Mouse (Mus musculus) heart, adult 2 months (tissue): ENCODE data around the gene Gnb5.

Experiments used
- CTCF ChIP-seq: fragments of 200-600 bp; IDR thresholded peaks from 2 replicates; pipeline ENCODE4 v1.8.1; 2022; ENCODE audit warnings: antibody characterized with exemption, mild to moderate bottlenecking, moderate library complexity
- EP300 ChIP-seq: fragments of 200-500 bp; IDR thresholded peaks from 2 replicates; pipeline ENCODE4 v1.6.1; 2011; ENCODE audit warnings: low read depth, low read length, control low read depth; ENCODE audit not compliant: insufficient read depth
- POLR2A ChIP-seq: fragments of 200-500 bp; IDR thresholded peaks from 2 replicates; pipeline ENCODE4 v1.6.1; 2011; ENCODE audit warnings: mild to moderate bottlenecking, low read depth, low read length, control low read depth; ENCODE audit not compliant: insufficient read depth

- TF ChIP-seq CTCF = no peak
- TF ChIP-seq EP300 = no peak
- TF ChIP-seq POLR2A = no peak
Measured at GRCm38 (mm10) chr9:75378774-75379173, 72.7 kb downstream of the Gnb5 start.
